20 mouse cellular contexts compared by ENCODE assay signal in the genomic region with DNA sequence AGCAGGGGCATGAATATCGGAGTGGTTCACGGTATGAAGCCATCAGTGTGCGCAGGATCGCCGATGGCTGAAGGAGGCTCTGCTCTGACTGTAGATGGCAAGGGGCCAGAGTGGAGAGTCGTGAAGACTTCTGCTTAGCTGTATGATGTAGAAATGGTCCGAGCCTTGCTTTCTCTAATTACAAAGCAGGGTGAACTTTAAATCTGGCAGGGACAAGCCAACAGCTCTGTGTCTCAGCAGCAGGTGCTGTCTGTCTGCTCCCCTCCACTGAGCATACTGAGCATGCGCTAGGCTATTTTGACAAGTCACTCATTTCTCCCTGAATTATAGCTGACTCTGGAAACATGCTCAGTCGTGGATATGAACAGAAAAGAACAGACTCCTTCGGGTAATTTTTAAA.
DNase-seq lines count a peak whose midpoint lies in the region; ATAC-seq and TF ChIP-seq lines count a peak whose summit lies in the region.
"Had no signal": no experiment of that assay in that cellular context is flagged by ENCODE, and none has a peak within 500 bp of the region (broad histone marks: within the 10 kb centered on the region; RNA-seq: fewer than 3 reads in every experiment).

No protein-coding gene starts in this region.

- no peaks in the 10 kb centered on the region for H3K36me3 ChIP-seq in limb, embryonic 14.5 days (ENCODE audit: control insufficient read depth, insufficient read depth, low read length)
- H3K36me3 ChIP-seq: heart, embryonic 15.5 days; neural tube, embryonic 12.5 days had no signal

- TF ChIP-seq CTCF in layer of hippocampus, adult 2 months (conservative IDR thresholded peaks at IDR 0.05): no peak

- peak; percentile 6 for DNase-seq in CD4-positive, CD25-positive, alpha-beta regulatory T cell, adult 2 months (ENCODE audit: low read depth, low spot score)
- DNase-seq in frontal cortex, postnatal 25 days (ENCODE audit: low spot score in 2 of 2): no peak
- peak; percentile 3 to 26 for DNase-seq in layer of hippocampus, adult 2 months (ENCODE audit: low spot score in 2 of 2)
- no peak for DNase-seq in layer of hippocampus, adult 8-10 months (ENCODE audit: low spot score in 2 of 2)
- peak; percentile 6 for DNase-seq in limb, embryonic 14.5 days (ENCODE audit: low spot score)
- DNase-seq in testis, postnatal 14 days (ENCODE audit: low spot score): no peak
- DNase-seq: adrenal gland, postnatal 14 days; heart, adult 18-20 months; kidney, adult 9 months; kidney, postnatal 4 days; thymus, postnatal 14 days had no signal

- ATAC-seq in CD4-positive, CD25-positive, alpha-beta regulatory T cell, adult 4 months: no peak
- peak; percentile 59 for ATAC-seq in frontal cortex, adult (ENCODE audit: low TSS enrichment)
- peak; percentile 26; the same call in 1 of the 2 replicates for ATAC-seq in limb, embryonic 14.5 days (ENCODE audit: low FRiP score, low read depth)
- ATAC-seq: inflammation-experienced regulatory T-cells, adult 6 months; lung, postnatal 0 days; midbrain, embryonic 16.5 days had no signal

- no peak for TF ChIP-seq POLR2A in limb, embryonic 14.5 days (IDR thresholded peaks at IDR 0.05; ENCODE audit: borderline replicate concordance, extremely low read depth, insufficient read depth, insufficient read length)

- H3K4me2 ChIP-seq in limb, embryonic 14.5 days (replicated peaks; ENCODE audit: low read depth, low read length, severe bottlenecking): no peak overlapping the region
- H3K4me2 ChIP-seq: heart, embryonic 15.5 days; neural tube, embryonic 12.5 days had no signal

- no peaks in the 10 kb centered on the region for H3K9me3 ChIP-seq in limb, embryonic 14.5 days (ENCODE audit: control insufficient read depth, low read length)
- H3K9me3 ChIP-seq: heart, embryonic 15.5 days; neural tube, embryonic 12.5 days had no signal

- H3K27me3 ChIP-seq in limb, embryonic 14.5 days (ENCODE audit: control insufficient read depth, insufficient read depth, low read length): no peaks in the 10 kb centered on the region
- H3K27me3 ChIP-seq: heart, embryonic 15.5 days; neural tube, embryonic 12.5 days had no signal

- peaks cover 8% of the 10 kb centered on the region for H3K4me1 ChIP-seq in limb, embryonic 14.5 days (ENCODE audit: control insufficient read depth, insufficient read depth, low read length)
- H3K4me1 ChIP-seq: neural tube, embryonic 12.5 days had no signal

- peak overlapping the region; percentile 48 for H3K4me3 ChIP-seq in layer of hippocampus, adult 2 months
- no peak overlapping the region for H3K4me3 ChIP-seq in limb, embryonic 14.5 days (replicated peaks; ENCODE audit: low read length)
- H3K4me3 ChIP-seq: erythroblast, embryonic 14.5 days; heart, embryonic 15.5 days; neural tube, embryonic 12.5 days had no signal

- H3K9ac ChIP-seq in limb, embryonic 14.5 days (ENCODE audit: low read depth, low read length, severe bottlenecking): no peak overlapping the region
- H3K9ac ChIP-seq: heart, embryonic 15.5 days; liver, embryonic 14.5 days; neural tube, embryonic 12.5 days had no signal

- 75% methylated on average over 10 of the region's 10 CpGs for WGBS in limb, embryonic 14.5 days

- peak overlapping the region; percentile 40; the same call in 1 of the 2 replicates for H3K27ac ChIP-seq in layer of hippocampus, adult 2 months
- H3K27ac ChIP-seq in limb, embryonic 14.5 days (replicated peaks; ENCODE audit: low read depth, low read length): no peak overlapping the region
- H3K27ac ChIP-seq: heart, embryonic 15.5 days; liver, embryonic 14.5 days; neural tube, embryonic 12.5 days had no signal

Comparison
In these comparisons a context has a peak if more than half of its experiments do, and no peak if none do; other contexts are left out.
1. DNase-seq: peak in CD4-positive, CD25-positive, alpha-beta regulatory T cell, adult 2 months (single experiment), layer of hippocampus, adult 2 months (2 of 2) and limb, embryonic 14.5 days (single experiment); none in frontal cortex, postnatal 25 days (0 of 2), layer of hippocampus, adult 8-10 months (0 of 2) and testis, postnatal 14 days (single experiment).